Mouse (Mus musculus) ES-Bruce4 (cell line): ENCODE measurements around the gene Cgref1. TPM values are rescaled to one million over a fixed set of nuclear protein-coding genes. Genes with fewer than 3 reads are reported as not detected.

Experiments used
- H3K27ac ChIP-seq: 2 replicates; pipeline ENCODE4 v1.5.1; 2012; ENCODE audit warnings: low read length, inconsistent platforms; ENCODE audit not compliant: insufficient read depth
- H3K27me3 ChIP-seq: 2 replicates; pipeline ENCODE4 v1.6.1; 2012; ENCODE audit warnings: mild to moderate bottlenecking, low read length, inconsistent platforms; ENCODE audit not compliant: control insufficient read depth, poor library complexity, insufficient read depth, severe bottlenecking
- H3K36me3 ChIP-seq: 2 replicates; pipeline ENCODE4 v1.6.1; 2012; ENCODE audit warnings: inconsistent platforms, mild to moderate bottlenecking, low read length, moderate library complexity; ENCODE audit not compliant: control insufficient read depth, poor library complexity, insufficient read depth, severe bottlenecking
- H3K4me1 ChIP-seq: one replicate; pipeline ENCODE4 v1.8.1; 2011; ENCODE audit warnings: low read length; ENCODE audit not compliant: control insufficient read depth, insufficient read depth
- H3K4me3 ChIP-seq: 2 replicates; pipeline ENCODE4 v1.5.1; 2011; ENCODE audit warnings: low read depth, mild to moderate bottlenecking, low read length
- H3K9ac ChIP-seq: 2 replicates; pipeline ENCODE4 v1.6.1; 2012; ENCODE audit warnings: low read depth, mild to moderate bottlenecking, inconsistent platforms; ENCODE audit not compliant: poor library complexity, severe bottlenecking
- H3K9me3 ChIP-seq: replicated peaks from 2 replicates; pipeline ENCODE4 v1.6.1; 2012; ENCODE audit warnings: mild to moderate bottlenecking, low read length, inconsistent platforms; ENCODE audit not compliant: control insufficient read depth, poor library complexity, insufficient read depth, severe bottlenecking
- CTCF ChIP-seq: IDR thresholded peaks from one replicate; pipeline ENCODE4 v1.8.1; 2011; ENCODE audit warnings: low read depth, low read length
- EP300 ChIP-seq: IDR thresholded peaks from 2 replicates; pipeline ENCODE4 v1.6.1; 2011; ENCODE audit warnings: low read depth, low read length; ENCODE audit not compliant: insufficient read depth
- POLR2A ChIP-seq: IDR thresholded peaks from one replicate; pipeline ENCODE4 v1.8.1; 2011; ENCODE audit warnings: low read length; ENCODE audit not compliant: insufficient read depth
- polyA plus RNA-seq: library from polyadenylated mRNA; stranded (reverse); fragments of >200 nt; gene quantifications from 2 replicates; pipeline ENCODE4 v1.2.4, GENCODE M21; 2011; ENCODE audit warnings: low read depth; ENCODE audit not compliant: missing spikeins, insufficient read depth, insufficient read length

Cgref1 gene
- polyA plus RNA-seq, 1 experiment, result 26.3 TPM

- no peak overlapping the region for H3K9ac ChIP-seq
- H3K4me1 ChIP-seq, result no peaks in the 10 kb centered on the region
- H3K9me3 ChIP-seq, result no peaks in the 10 kb centered on the region
- TF ChIP-seq CTCF (peak; percentile 45), POLR2A (no peak), EP300 (no peak)
- no peak overlapping the region for H3K27ac ChIP-seq
- no peaks in the 10 kb centered on the region for H3K36me3 ChIP-seq
- H3K4me3 ChIP-seq, result no peak overlapping the region
- no peaks in the 10 kb centered on the region for H3K27me3 ChIP-seq
These were observed 15.3 kb downstream of the Cgref1 start for GRCm38 (mm10) chr5:30930121-30930520.

- no peak for TF ChIP-seq EP300
- TF ChIP-seq POLR2A, result no peak
- TF ChIP-seq CTCF, result no peak
These were observed 17.4 kb downstream of the Cgref1 start for GRCm38 (mm10) chr5:30927945-30928529.

GRCm38 (mm10) chr5:30926073-30926472 lies 19.3 kb downstream of the Cgref1 start:
- Histone ChIP-seq H3K36me3 (no peaks in the 10 kb centered on the region), H3K9ac (no peak overlapping the region), H3K27me3 (no peaks in the 10 kb centered on the region), H3K4me1 (no peaks in the 10 kb centered on the region), H3K4me3 (no peak overlapping the region), H3K9me3 (no peaks in the 10 kb centered on the region), H3K27ac (no peak overlapping the region)
- no peak for TF ChIP-seq EP300
- no peak for TF ChIP-seq POLR2A
- no peak for TF ChIP-seq CTCF

More at GRCm38 (mm10) chr5:30927945-30928529, 17.4 kb downstream of the Cgref1 start:
- Histone ChIP-seq H3K9ac (no peak overlapping the region), H3K4me1 (no peaks in the 10 kb centered on the region), H3K9me3 (no peaks in the 10 kb centered on the region), H3K36me3 (no peaks in the 10 kb centered on the region), H3K4me3 (no peak overlapping the region), H3K27me3 (no peaks in the 10 kb centered on the region), H3K27ac (no peak overlapping the region)

- H3K27me3 ChIP-seq, result no peaks in the 10 kb centered on the region
- H3K9me3 ChIP-seq, result no peaks in the 10 kb centered on the region
- no peaks in the 10 kb centered on the region for H3K36me3 ChIP-seq
- H3K4me3 ChIP-seq, result no peak overlapping the region
- H3K9ac ChIP-seq, result no peak overlapping the region
- TF ChIP-seq POLR2A (no peak), EP300 (no peak), CTCF (no peak)
- peaks cover 3% of the 10 kb centered on the region for H3K4me1 ChIP-seq
- H3K27ac ChIP-seq, result no peak overlapping the region
These were observed 20.2 kb downstream of the Cgref1 start for GRCm38 (mm10) chr5:30925217-30925616.

GRCm38 (mm10) chr5:30924614-30925013 lies 20.8 kb downstream of the Cgref1 start:
- Histone ChIP-seq H3K4me3 (no peak overlapping the region), H3K27me3 (no peaks in the 10 kb centered on the region), H3K4me1 (peaks cover 4% of the 10 kb centered on the region), H3K27ac (no peak overlapping the region), H3K9me3 (no peaks in the 10 kb centered on the region), H3K9ac (no peak overlapping the region), H3K36me3 (no peaks in the 10 kb centered on the region)
- TF ChIP-seq EP300 (no peak), POLR2A (no peak), CTCF (no peak)

GRCm38 (mm10) chr5:30923119-30923518 lies 22.3 kb downstream of the Cgref1 start:
- H3K4me3 ChIP-seq, result no peak overlapping the region
- peaks cover 4% of the 10 kb centered on the region for H3K4me1 ChIP-seq
- H3K36me3 ChIP-seq, result no peaks in the 10 kb centered on the region
- H3K9ac ChIP-seq, result no peak overlapping the region
- no peak overlapping the region for H3K27ac ChIP-seq
- TF ChIP-seq POLR2A (no peak), CTCF (no peak), EP300 (no peak)
- no peaks in the 10 kb centered on the region for H3K27me3 ChIP-seq
- H3K9me3 ChIP-seq, result no peaks in the 10 kb centered on the region
